Mouse (Mus musculus): Measurements from ENCODE around the gene Mrgprx1. TPM values are rescaled to one million over a fixed set of nuclear protein-coding genes. Genes with fewer than 3 reads are reported as not detected.

Mrgprx1 gene
- total and polyA plus RNA-seq, 3 experiments: not detected

GRCm38 (mm10) chr7:47986752-47987151 is 40.6 kb downstream of the Mrgprx1 start:
- Histone ChIP-seq H3K27me3 (ENCODE audit: insufficient read depth, low read length) (no peaks in the 10 kb centered on the region), H3K4me1 (ENCODE audit: insufficient read depth, low read depth, low read length) (no peaks in the 10 kb centered on the region), H3K4me3 (ENCODE audit: low read depth, low read length) (no peak overlapping the region), H3K36me3 (replicated peaks) (no peaks in the 10 kb centered on the region), H3K9me3 (replicated peaks) (no peaks in the 10 kb centered on the region; the same call in 1 of the 2 replicates)
- no peak for DNase-seq (ENCODE audit: low spot score)
- ATAC-seq (ENCODE audit: extremely low read depth, insufficient number of reproducible peaks, low FRiP score, poor library complexity, severe bottlenecking): no peak
- TF ChIP-seq CTCF (IDR thresholded peaks at IDR 0.05; ENCODE audit: low read depth, low read length): no peak
- no peak for TF ChIP-seq POLR2AphosphoS5 (IDR thresholded peaks at IDR 0.05; ENCODE audit: insufficient replicate concordance, low read depth, low read length)
- TF ChIP-seq GATA2 (IDR thresholded peaks at IDR 0.05; ENCODE audit: borderline replicate concordance, low read depth, low read length): no peak
- no peak for TF ChIP-seq GATA1 (IDR thresholded peaks at IDR 0.05; ENCODE audit: borderline replicate concordance, low read length)
- no peak for TF ChIP-seq TAL1 (conservative IDR thresholded peaks at IDR 0.05; ENCODE audit: low read depth, low read length)

GRCm38 (mm10) chr7:47981995-47982394 is 45.4 kb downstream of the Mrgprx1 start, which contains the start of gene Mrgpra4:
TSS of gene Mrgpra4 (minus strand) at chr7:47982095.
- Histone ChIP-seq H3K36me3 (replicated peaks) (no peaks in the 10 kb centered on the region), H3K27me3 (ENCODE audit: insufficient read depth, low read length) (no peaks in the 10 kb centered on the region), H3K4me1 (ENCODE audit: insufficient read depth, low read depth, low read length) (no peaks in the 10 kb centered on the region), H3K4me3 (ENCODE audit: low read depth, low read length) (no peak within 1 kb of the TSS), H3K9me3 (replicated peaks) (peaks cover 3% of the 10 kb centered on the region)
- ATAC-seq (ENCODE audit: extremely low read depth, insufficient number of reproducible peaks, low FRiP score, poor library complexity, severe bottlenecking) (no peak), DNase-seq (ENCODE audit: low spot score) (no peak)
- TF ChIP-seq POLR2AphosphoS5 (IDR thresholded peaks at IDR 0.05; ENCODE audit: insufficient replicate concordance, low read depth, low read length): no peak
- no peak for TF ChIP-seq GATA1 (IDR thresholded peaks at IDR 0.05; ENCODE audit: borderline replicate concordance, low read length)
- TF ChIP-seq CTCF (IDR thresholded peaks at IDR 0.05; ENCODE audit: low read depth, low read length): no peak
- TF ChIP-seq TAL1 (conservative IDR thresholded peaks at IDR 0.05; ENCODE audit: low read depth, low read length): no peak
- TF ChIP-seq GATA2 (IDR thresholded peaks at IDR 0.05; ENCODE audit: borderline replicate concordance, low read depth, low read length): no peak

Other genes starting within 250 kb of the Mrgprx1 start
- not detected in 2 replicates for gene Mrgpra4, start 45.5 kb downstream of the Mrgprx1 start, total RNA-seq (2014; fragmentation: Nextera tagmentation)
- 0.49 and 0.52 TPM in 2 replicates for gene Mrgpra4, start 45.5 kb downstream of the Mrgprx1 start, total RNA-seq (2017)
- not detected in 2 replicates for gene Mrgpra4, start 45.5 kb downstream of the Mrgprx1 start, polyA plus RNA-seq (2012)
- not detected in 2 replicates for gene Mrgprb5, start 141.4 kb upstream of the Mrgprx1 start, total RNA-seq (2014; fragmentation: Nextera tagmentation)
- not detected in 2 replicates for gene Mrgprb5, start 141.4 kb upstream of the Mrgprx1 start, total RNA-seq (2017)
- gene Mrgprb5, start 141.4 kb upstream of the Mrgprx1 start, polyA plus RNA-seq (2012): not detected in 2 replicates
- not detected in 2 replicates for gene Mrgprb4, start 171.7 kb upstream of the Mrgprx1 start, total RNA-seq (2014; fragmentation: Nextera tagmentation)
- 0.16 and 0.29 TPM in 2 replicates for gene Mrgprb4, start 171.7 kb upstream of the Mrgprx1 start, total RNA-seq (2017)
- not detected in 2 replicates for gene Mrgprb4, start 171.7 kb upstream of the Mrgprx1 start, polyA plus RNA-seq (2012)

All from G1E (cell line).